Mouse (Mus musculus): ENCODE measurements around the gene Irf6.

Irf6 gene

GRCm38 (mm10) chr1:193200640-193201382 lies 47.9 kb downstream of the Irf6 start:
- DNase-seq (ENCODE audit: low spot score) = no peak

- DNase-seq (ENCODE audit: low spot score) = no peak
Observed at GRCm38 (mm10) chr1:193201383-193201778, 48.5 kb downstream of the Irf6 start, which contains the start of gene Traf3ip3. Traf3ip3 (minus strand) TSS chr1:193201703.

GRCm38 (mm10) chr1:193203821-193204220 lies 50.9 kb downstream of the Irf6 start:
- no peak for DNase-seq (ENCODE audit: low spot score)

GRCm38 (mm10) chr1:193205431-193205830 lies 52.5 kb downstream of the Irf6 start:
- DNase-seq (ENCODE audit: low spot score) = no peak

GRCm38 (mm10) chr1:193207503-193207902 lies 54.6 kb downstream of the Irf6 start, which contains the start of gene Lamb3:
Lamb3 (plus strand) TSS chr1:193207699.
- DNase-seq (ENCODE audit: low spot score) = no peak

GRCm38 (mm10) chr1:193208178-193208577 lies 55.3 kb downstream of the Irf6 start:
- no peak for DNase-seq (ENCODE audit: low spot score)

- no peak for DNase-seq (ENCODE audit: low spot score)
Observed at GRCm38 (mm10) chr1:193211371-193211770, 58.5 kb downstream of the Irf6 start.

GRCm38 (mm10) chr1:193214053-193214452 lies 61.1 kb downstream of the Irf6 start:
- DNase-seq (ENCODE audit: low spot score) = no peak

- no peak for DNase-seq (ENCODE audit: low spot score)
Observed at GRCm38 (mm10) chr1:193216000-193216399, 63.1 kb downstream of the Irf6 start.

- no peak for DNase-seq (ENCODE audit: low spot score)
Observed at GRCm38 (mm10) chr1:193220408-193220807, 67.5 kb downstream of the Irf6 start.

All from ovary, postnatal 10 days (tissue).